Comparison of ENCODE assay signal across 17 mouse cellular contexts in genomic region chrX:103286899-103287722, GRCm38 (mm10). TPM values are rescaled to one million over a fixed set of nuclear protein-coding genes. Genes with fewer than 3 reads are reported as not detected.
DNase-seq lines count a peak whose midpoint lies in the region; ATAC-seq and TF ChIP-seq lines count a peak whose summit lies in the region.
"Had no signal": no experiment of that assay in that cellular context is flagged by ENCODE, and none has a peak within 500 bp of the region (broad histone marks: within the 10 kb centered on the region; RNA-seq: fewer than 3 reads in every experiment).

No protein-coding gene starts in this region.

- DNase-seq in embryo, embryonic 10.5 days (ENCODE audit: low spot score) = peak; percentile 18
- DNase-seq in embryo, embryonic 10 days (ENCODE audit: low spot score) = no peak
- peak; percentile 76 for DNase-seq in ZHBTc4 (ENCODE audit: low read depth, low spot score)
- DNase-seq in heart, postnatal 36 days = no peak
- DNase-seq in cerebellum, adult 2 months = no peak
- no peak for DNase-seq in left cerebral cortex, adult 2 months (ENCODE audit: extremely low spot score in 1 of 2, low spot score in 2 of 2)
- DNase-seq: thymus, postnatal 36 days had no signal

- intact Hi-C loops in heart, postnatal 36 days (cut with DNase I) = no loop called here
- intact Hi-C loops in left cerebral cortex, adult 2 months (cut with DNase I) = loop anchor here (5.0 kb wide), 1 partner anchor 70 kb away; the partner anchor contains the start of gene Chic1

- no peak overlapping the region for H3K27ac ChIP-seq in hindbrain, embryonic 13.5 days
- no peak overlapping the region for H3K27ac ChIP-seq in midbrain, embryonic 16.5 days (ENCODE audit: low read length)
- no peak overlapping the region for H3K27ac ChIP-seq in cerebellum, adult 2 months (ENCODE audit: insufficient read depth, low read length)
- H3K27ac ChIP-seq in left cerebral cortex, adult 2 months = no peak overlapping the region
- H3K27ac ChIP-seq: embryonic facial prominence, embryonic 12.5 days; liver, embryonic 15.5 days had no signal

- H3K9ac ChIP-seq in hindbrain, embryonic 13.5 days = no peak overlapping the region
- no peak overlapping the region for H3K9ac ChIP-seq in midbrain, embryonic 16.5 days (ENCODE audit: low read depth, low read length)
- H3K9ac ChIP-seq: embryonic facial prominence, embryonic 12.5 days; heart, embryonic 12.5 days; liver, embryonic 15.5 days had no signal

- H3K36me3 ChIP-seq in hindbrain, embryonic 13.5 days = no peaks in the 10 kb centered on the region
- no peaks in the 10 kb centered on the region for H3K36me3 ChIP-seq in midbrain, embryonic 16.5 days (ENCODE audit: control insufficient read depth, insufficient read depth, low read length)
- H3K36me3 ChIP-seq: embryonic facial prominence, embryonic 12.5 days; heart, embryonic 12.5 days; liver, embryonic 15.5 days had no signal

- ATAC-seq in hindbrain, embryonic 13.5 days (ENCODE audit: low FRiP score) = peak; percentile 66
- peak; percentile 43; the same call in 1 of the 2 replicates for ATAC-seq in midbrain, embryonic 16.5 days
- ATAC-seq: intestine, postnatal 0 days had no signal

- H3K27me3 ChIP-seq in hindbrain, embryonic 13.5 days = peaks cover 48% of the 10 kb centered on the region
- H3K27me3 ChIP-seq in midbrain, embryonic 16.5 days (ENCODE audit: control insufficient read depth, insufficient read depth, low read depth, low read length) = peaks cover 11% of the 10 kb centered on the region
- H3K27me3 ChIP-seq in cerebellum, adult 2 months (ENCODE audit: control insufficient read depth, insufficient read depth, low read length) = no peaks in the 10 kb centered on the region

- H3K9me3 ChIP-seq in hindbrain, embryonic 13.5 days = no peaks in the 10 kb centered on the region
- H3K9me3 ChIP-seq in midbrain, embryonic 16.5 days (replicated peaks; ENCODE audit: control insufficient read depth, low read length, poor library complexity, severe bottlenecking) = no peaks in the 10 kb centered on the region
- H3K9me3 ChIP-seq: embryonic facial prominence, embryonic 12.5 days; heart, embryonic 12.5 days; liver, embryonic 15.5 days had no signal

- H3K4me2 ChIP-seq in hindbrain, embryonic 13.5 days = no peak overlapping the region
- no peak overlapping the region for H3K4me2 ChIP-seq in midbrain, embryonic 16.5 days (ENCODE audit: low read length)
- H3K4me2 ChIP-seq: embryonic facial prominence, embryonic 12.5 days; liver, embryonic 15.5 days had no signal

- no peak overlapping the region for H3K4me3 ChIP-seq in hindbrain, embryonic 13.5 days
- H3K4me3 ChIP-seq in midbrain, embryonic 16.5 days (ENCODE audit: low read depth, low read length) = no peak overlapping the region
- H3K4me3 ChIP-seq in cerebellum, adult 2 months (replicated peaks; ENCODE audit: insufficient read depth, low read depth, low read length) = no peak overlapping the region
- no peak overlapping the region for H3K4me3 ChIP-seq in left cerebral cortex, adult 2 months
- H3K4me3 ChIP-seq: embryonic facial prominence, embryonic 12.5 days; heart, embryonic 12.5 days; liver, embryonic 15.5 days had no signal

- TF ChIP-seq CTCF in cerebellum, adult 2 months (IDR thresholded peaks at IDR 0.05; ENCODE audit: borderline replicate concordance, insufficient read depth, low read depth, low read length) = no peak
- TF ChIP-seq CTCF in left cerebral cortex, adult 2 months (IDR thresholded peaks at IDR 0.05) = no peak

- peaks cover 9% of the 10 kb centered on the region for H3K4me1 ChIP-seq in hindbrain, embryonic 13.5 days (replicated peaks)
- H3K4me1 ChIP-seq in midbrain, embryonic 16.5 days (ENCODE audit: control insufficient read depth, insufficient read depth, low read length) = peaks cover 8% of the 10 kb centered on the region; the same call in 1 of the 2 replicates
- H3K4me1 ChIP-seq in cerebellum, adult 2 months (ENCODE audit: control insufficient read depth, insufficient read depth, low read length) = no peaks in the 10 kb centered on the region
- H3K4me1 ChIP-seq: embryonic facial prominence, embryonic 12.5 days; heart, embryonic 12.5 days; liver, embryonic 15.5 days had no signal

- TF ChIP-seq POLR2A in cerebellum, adult 2 months (IDR thresholded peaks at IDR 0.05; ENCODE audit: borderline replicate concordance, insufficient read depth, low read length) = no peak

- WGBS in hindbrain, embryonic 13.5 days = 28% methylated on average over 4 of the region's 4 CpGs
- WGBS in midbrain, embryonic 16.5 days = 28% methylated on average over 4 of the region's 4 CpGs
- 64% methylated on average over 4 of the region's 4 CpGs for WGBS in cerebellum, adult 2 months

RNA-seq across cellular contexts. Expression of gene Cdx4, which starts 34.1 kb away (rescaled TPM):
- polyA plus RNA-seq in hindbrain, embryonic 13.5 days (2015; fragmentation: Nextera tagmentation; extraction: Ambion mirVana) = not detected in 2 replicates
- not detected in 2 replicates for polyA plus RNA-seq in midbrain, embryonic 16.5 days (2015; fragmentation: Nextera tagmentation; extraction: Ambion mirVana)
- not detected for total RNA-seq in heart, postnatal 36 days (2021)
- polyA plus RNA-seq in cerebellum, adult 2 months (2012; rRNA removed) = not detected in 2 replicates
- total RNA-seq in left cerebral cortex, adult 2 months (2021) = not detected
- total RNA-seq: adrenal gland, adult 18-20 months; layer of hippocampus, adult 18-20 months; left cerebral cortex, postnatal 25 days; MEL had no signal
- polyA plus RNA-seq: embryonic facial prominence, embryonic 12.5 days; heart, embryonic 12.5 days; intestine, postnatal 0 days; liver, embryonic 15.5 days had no signal

Comparison
In these comparisons a context has a peak if more than half of its experiments do, and no peak if none do; other contexts are left out.
1. DNase-seq: peak in embryo, embryonic 10.5 days (single experiment) and ZHBTc4 (single experiment); none in embryo, embryonic 10 days (single experiment), heart, postnatal 36 days (0 of 2), cerebellum, adult 2 months (0 of 2) and left cerebral cortex, adult 2 months (0 of 2).